Mouse (Mus musculus) bone marrow, adult 2 months (tissue): ENCODE measurements at regions not wholly inside any gene's neighbourhood (a gene's known extent, or its start where the extent isn't known, plus 50 kb on each side); places are given as distances from the start of the nearest gene placed in this dataset.
"Not testable (repeated sequence)": the region's sequence is repeated elsewhere in the genome, so short reads cannot be mapped to it uniquely, and the experiment has no call there.

Experiments used
- H3K27ac ChIP-seq: fragments of 200-500 bp; 2 replicates; pipeline ENCODE4 v1.5.1; 2012; ENCODE audit warnings: low read depth, mild to moderate bottlenecking, control low read depth, inconsistent platforms, low read length; ENCODE audit not compliant: control insufficient read depth, poor library complexity, insufficient read depth
- H3K4me1 ChIP-seq: fragments of 200-500 bp; 2 replicates; pipeline ENCODE4 v1.6.1; 2011; ENCODE audit warnings: low read length; ENCODE audit not compliant: control insufficient read depth, insufficient read depth
- H3K4me3 ChIP-seq: fragments of 200-500 bp; replicated peaks from 2 replicates; pipeline ENCODE3; 2011; ENCODE audit warnings: mild to moderate bottlenecking, low read depth, low read length, control low read depth; ENCODE audit not compliant: control insufficient read depth
- CTCF ChIP-seq: fragments of 200-500 bp; IDR thresholded peaks from 2 replicates; pipeline ENCODE4 v1.5.1; 2011; ENCODE audit warnings: low read length, control low read depth; ENCODE audit not compliant: control insufficient read depth, insufficient read depth
- POLR2A ChIP-seq: fragments of 200-500 bp; IDR thresholded peaks from 2 replicates; pipeline ENCODE4 v1.6.1; 2011; ENCODE audit warnings: low read depth, mild to moderate bottlenecking, control low read depth, low read length, borderline replicate concordance; ENCODE audit not compliant: control insufficient read depth
- whole genome bisulfite sequencing: fragments of 180-500 bp; shearing (Covaris S2); methylation state at CpG from one replicate; pipeline ENCODE4 v1.1.7; 2018; 5-methylcytosine and 5-hydroxymethylcytosine counted together

GRCm38 (mm10) chr1:73641456-73641855 lies 482.8 kb downstream of the Tns1 start:
- Histone ChIP-seq H3K4me1 (no peaks in the 10 kb centered on the region), H3K27ac (no peak overlapping the region), H3K4me3 (no peak overlapping the region)
- WGBS, result 82% methylated on average over 8 of the region's 8 CpGs
- TF ChIP-seq CTCF (no peak), POLR2A (no peak)

GRCm38 (mm10) chr1:73640726-73641451 lies 483.4 kb downstream of the Tns1 start:
- no peak overlapping the region for H3K27ac ChIP-seq
- H3K4me3 ChIP-seq, result no peak overlapping the region
- no peaks in the 10 kb centered on the region for H3K4me1 ChIP-seq
- TF ChIP-seq POLR2A (no peak), CTCF (no peak)
- WGBS, result 76% methylated on average over 12 of the region's 12 CpGs

GRCm38 (mm10) chr1:73635709-73636108 lies 488.5 kb downstream of the Tns1 start:
- TF ChIP-seq CTCF, result no peak
- no peak for TF ChIP-seq POLR2A
- Histone ChIP-seq H3K4me1 (no peaks in the 10 kb centered on the region), H3K4me3 (no peak overlapping the region), H3K27ac (no peak overlapping the region)
- 74% methylated on average over 2 of the region's 2 CpGs for WGBS

- no peak overlapping the region for H3K27ac ChIP-seq
- no peak for TF ChIP-seq CTCF
- TF ChIP-seq POLR2A, result no peak
- no peaks in the 10 kb centered on the region for H3K4me1 ChIP-seq
- WGBS, result 76% methylated on average over 4 of the region's 4 CpGs
- no peak overlapping the region for H3K4me3 ChIP-seq
Measured at GRCm38 (mm10) chr1:73634871-73635270, 489.4 kb downstream of the Tns1 start.

- 82% methylated on average over 1 of the region's 1 CpGs for WGBS
- no peak for TF ChIP-seq CTCF
- TF ChIP-seq POLR2A, result no peak
- no peak overlapping the region for H3K27ac ChIP-seq
- no peak overlapping the region for H3K4me3 ChIP-seq
- H3K4me1 ChIP-seq, result no peaks in the 10 kb centered on the region
Measured at GRCm38 (mm10) chr1:73633071-73633470, 491.2 kb downstream of the Tns1 start.

GRCm38 (mm10) chr1:73630363-73630762 lies 493.9 kb downstream of the Tns1 start:
- 8% methylated on average over 1 of the region's 1 CpGs for WGBS
- Histone ChIP-seq H3K4me1 (no peaks in the 10 kb centered on the region), H3K27ac (no peak overlapping the region), H3K4me3 (no peak overlapping the region)
- no peak for TF ChIP-seq POLR2A
- TF ChIP-seq CTCF, result no peak

- TF ChIP-seq CTCF (no peak), POLR2A (no peak)
- Histone ChIP-seq H3K4me1 (no peaks in the 10 kb centered on the region), H3K27ac (no peak overlapping the region), H3K4me3 (no peak overlapping the region)
- WGBS, result 71% methylated on average over 5 of the region's 5 CpGs
Measured at GRCm38 (mm10) chr1:73625365-73625764, 498.9 kb downstream of the Tns1 start.

GRCm38 (mm10) chr1:73621121-73621520 lies 503.1 kb downstream of the Tns1 start:
- H3K4me3 ChIP-seq, H3K4me1 ChIP-seq, H3K27ac ChIP-seq: not testable (repeated sequence)
- 79% methylated on average over 5 of the region's 5 CpGs for WGBS
